Mouse (Mus musculus): ENCODE results near the gene Gbp6.
"Not testable (repeated sequence)": the region's sequence is repeated elsewhere in the genome, so short reads cannot be mapped to it uniquely, and the experiment has no call there.

Gbp6 gene

GRCm38 (mm10) chr5:105293226-105294165 lies at the start of gene Gbp6, which contains the start of gene Gm43302:
TSS of gene Gbp6 (minus strand) at chr5:105293698.
TSS of gene Gm43302 (minus strand) at chr5:105293695.
- DNase-seq (ENCODE audit: low spot score in 2 of 2), result not testable (repeated sequence)

GRCm38 (mm10) chr5:105341281-105341680 lies 47.8 kb upstream of the Gbp6 start:
- no peak for DNase-seq (ENCODE audit: low spot score in 2 of 2)

GRCm38 (mm10) chr5:105322543-105322942 lies 29.0 kb upstream of the Gbp6 start:
- no peak for DNase-seq (ENCODE audit: low spot score in 2 of 2)

- DNase-seq (ENCODE audit: low spot score in 2 of 2), result no peak
Observed at GRCm38 (mm10) chr5:105310941-105311340, 17.4 kb upstream of the Gbp6 start.

GRCm38 (mm10) chr5:105309148-105309547 lies 15.7 kb upstream of the Gbp6 start:
- not testable (repeated sequence) for DNase-seq (ENCODE audit: low spot score in 2 of 2)

GRCm38 (mm10) chr5:105306946-105307345 lies 13.4 kb upstream of the Gbp6 start:
- not testable (repeated sequence) for DNase-seq (ENCODE audit: low spot score in 2 of 2)

GRCm38 (mm10) chr5:105306159-105306581 lies 12.7 kb upstream of the Gbp6 start:
- no peak for DNase-seq (ENCODE audit: low spot score in 2 of 2)

- DNase-seq (ENCODE audit: low spot score in 2 of 2), result not testable (repeated sequence)
Observed at GRCm38 (mm10) chr5:105305671-105306070, 12.2 kb upstream of the Gbp6 start.

GRCm38 (mm10) chr5:105301963-105302362 lies 8.5 kb upstream of the Gbp6 start:
- no peak for DNase-seq (ENCODE audit: low spot score in 2 of 2)

GRCm38 (mm10) chr5:105301531-105301930 lies 8.0 kb upstream of the Gbp6 start:
- DNase-seq (ENCODE audit: low spot score in 2 of 2), result no peak

- DNase-seq (ENCODE audit: low spot score in 2 of 2), result no peak
Observed at GRCm38 (mm10) chr5:105295746-105296145, 2.2 kb upstream of the Gbp6 start.

GRCm38 (mm10) chr5:105292492-105292891 lies 1.0 kb downstream of the Gbp6 start:
- DNase-seq (ENCODE audit: low spot score in 2 of 2), result no peak

- DNase-seq (ENCODE audit: low spot score in 2 of 2), result not testable (repeated sequence)
Observed at GRCm38 (mm10) chr5:105290921-105291320, 2.6 kb downstream of the Gbp6 start.

GRCm38 (mm10) chr5:105260673-105261072 lies 32.8 kb downstream of the Gbp6 start:
- not testable (repeated sequence) for DNase-seq (ENCODE audit: low spot score in 2 of 2)

- DNase-seq (ENCODE audit: low spot score in 2 of 2), result no peak
Observed at GRCm38 (mm10) chr5:105252491-105252890, 41.0 kb downstream of the Gbp6 start.

GRCm38 (mm10) chr5:105244741-105245140 lies 48.8 kb downstream of the Gbp6 start:
- not testable (repeated sequence) for DNase-seq (ENCODE audit: low spot score in 2 of 2)

- not testable (repeated sequence) for DNase-seq (ENCODE audit: low spot score in 2 of 2)
Observed at GRCm38 (mm10) chr5:105240982-105241381, 52.5 kb downstream of the Gbp6 start.

- DNase-seq (ENCODE audit: low spot score in 2 of 2), result not testable (repeated sequence)
Observed at GRCm38 (mm10) chr5:105239483-105240047, 53.9 kb downstream of the Gbp6 start, which contains the start of gene Gbp10. TSS of gene Gbp10 (minus strand) at chr5:105239533.

- not testable (repeated sequence) for DNase-seq (ENCODE audit: low spot score in 2 of 2)
Observed at GRCm38 (mm10) chr5:105238402-105238801, 55.1 kb downstream of the Gbp6 start.

GRCm38 (mm10) chr5:105236040-105236439 lies 57.5 kb downstream of the Gbp6 start:
- not testable (repeated sequence) for DNase-seq (ENCODE audit: low spot score in 2 of 2)
